Mouse (Mus musculus): ENCODE data around the gene Olfr671. TPM values are rescaled to one million over a fixed set of nuclear protein-coding genes. Genes with fewer than 3 reads are reported as not detected.
"Not testable (repeated sequence)": the region's sequence is repeated elsewhere in the genome, so short reads cannot be mapped to it uniquely, and the experiment has no call there.

Olfr671 gene
- polyA plus RNA-seq (2015; fragmentation: Nextera tagmentation; extraction: Ambion mirVana), result not detected in 2 replicates

GRCm38 (mm10) chr7:104979026-104979425 is at the start of gene Olfr671:
Gene Olfr671, minus strand, starts transcription at chr7:104979126.
- H3K36me3 ChIP-seq (ENCODE audit: control insufficient read depth, insufficient read depth, low read length), result no peaks in the 10 kb centered on the region
- no peak for ATAC-seq
- WGBS, result 84% methylated on average over 1 of the region's 1 CpGs
- no peaks in the 10 kb centered on the region for H3K4me1 ChIP-seq (ENCODE audit: control insufficient read depth, insufficient read depth, low read depth, low read length)
- H3K9me3 ChIP-seq (ENCODE audit: control insufficient read depth, low read length), result no peaks in the 10 kb centered on the region
- no peaks in the 10 kb centered on the region for H3K27me3 ChIP-seq (replicated peaks; ENCODE audit: control insufficient read depth, insufficient read depth, low read length)
- H3K4me2 ChIP-seq (ENCODE audit: low read length), result no peak within 1 kb of the TSS
- H3K9ac ChIP-seq (ENCODE audit: low read depth, low read length), result no peak within 1 kb of the TSS
- no peak within 1 kb of the TSS for H3K27ac ChIP-seq (ENCODE audit: low read depth, low read length)
- no peak within 1 kb of the TSS for H3K4me3 ChIP-seq (ENCODE audit: low read length)

- Histone ChIP-seq H3K9me3 (ENCODE audit: control insufficient read depth, low read length) (no peaks in the 10 kb centered on the region), H3K4me2 (ENCODE audit: low read length) (no peak within 1 kb of the TSS), H3K27me3 (replicated peaks; ENCODE audit: control insufficient read depth, insufficient read depth, low read length) (no peaks in the 10 kb centered on the region), H3K4me3 (ENCODE audit: low read length) (no peak within 1 kb of the TSS), H3K4me1 (ENCODE audit: control insufficient read depth, insufficient read depth, low read depth, low read length) (no peaks in the 10 kb centered on the region), H3K36me3 (ENCODE audit: control insufficient read depth, insufficient read depth, low read length) (no peaks in the 10 kb centered on the region), H3K9ac (ENCODE audit: low read depth, low read length) (no peak within 1 kb of the TSS), H3K27ac (ENCODE audit: low read depth, low read length) (no peak within 1 kb of the TSS)
- 63% methylated on average over 1 of the region's 1 CpGs for WGBS
- ATAC-seq, result no peak
Measured at GRCm38 (mm10) chr7:105028360-105028759, 49.4 kb upstream of the Olfr671 start, which contains the start of gene Olfr675. Gene Olfr675, minus strand, starts transcription at chr7:105028460.

GRCm38 (mm10) chr7:105022530-105022929 is 43.6 kb upstream of the Olfr671 start:
- Histone ChIP-seq H3K9me3 (ENCODE audit: control insufficient read depth, low read length) (no peaks in the 10 kb centered on the region), H3K4me1 (ENCODE audit: control insufficient read depth, insufficient read depth, low read depth, low read length) (no peaks in the 10 kb centered on the region), H3K4me2 (ENCODE audit: low read length) (no peak overlapping the region), H3K27ac (ENCODE audit: low read depth, low read length) (no peak overlapping the region), H3K36me3 (ENCODE audit: control insufficient read depth, insufficient read depth, low read length) (no peaks in the 10 kb centered on the region), H3K27me3 (replicated peaks; ENCODE audit: control insufficient read depth, insufficient read depth, low read length) (no peaks in the 10 kb centered on the region), H3K4me3 (ENCODE audit: low read length) (no peak overlapping the region), H3K9ac (ENCODE audit: low read depth, low read length) (no peak overlapping the region)
- 0 out of 2 replicates have a peak, but pooled peaks have one; percentile 37 for ATAC-seq
- 78% methylated on average over 1 of the region's 1 CpGs for WGBS

GRCm38 (mm10) chr7:105001929-105002328 is 23.0 kb upstream of the Olfr671 start, which contains the start of gene Olfr672:
Gene Olfr672, minus strand, starts transcription at chr7:105002029.
- no peak within 1 kb of the TSS for H3K9ac ChIP-seq (ENCODE audit: low read depth, low read length)
- ATAC-seq, result no peak
- no peak within 1 kb of the TSS for H3K4me2 ChIP-seq (ENCODE audit: low read length)
- no peaks in the 10 kb centered on the region for H3K27me3 ChIP-seq (replicated peaks; ENCODE audit: control insufficient read depth, insufficient read depth, low read length)
- H3K4me1 ChIP-seq (ENCODE audit: control insufficient read depth, insufficient read depth, low read depth, low read length), result no peaks in the 10 kb centered on the region
- no peak within 1 kb of the TSS for H3K4me3 ChIP-seq (ENCODE audit: low read length)
- H3K27ac ChIP-seq (ENCODE audit: low read depth, low read length), result no peak within 1 kb of the TSS
- no peaks in the 10 kb centered on the region for H3K36me3 ChIP-seq (ENCODE audit: control insufficient read depth, insufficient read depth, low read length)
- H3K9me3 ChIP-seq (ENCODE audit: control insufficient read depth, low read length), result no peaks in the 10 kb centered on the region

- not testable (repeated sequence) for H3K9ac ChIP-seq (ENCODE audit: low read depth, low read length); H3K27ac ChIP-seq (ENCODE audit: low read depth, low read length); H3K4me1 ChIP-seq (ENCODE audit: control insufficient read depth, insufficient read depth, low read depth, low read length); H3K4me2 ChIP-seq (ENCODE audit: low read length); ATAC-seq; H3K36me3 ChIP-seq (ENCODE audit: control insufficient read depth, insufficient read depth, low read length); H3K4me3 ChIP-seq (ENCODE audit: low read length); H3K9me3 ChIP-seq (ENCODE audit: control insufficient read depth, low read length); H3K27me3 ChIP-seq (replicated peaks; ENCODE audit: control insufficient read depth, insufficient read depth, low read length)
- 74% methylated on average over 2 of the region's 2 CpGs for WGBS
Measured at GRCm38 (mm10) chr7:104972507-104972906, 6.4 kb downstream of the Olfr671 start.

GRCm38 (mm10) chr7:104962520-104962919 is 16.4 kb downstream of the Olfr671 start, which contains the start of gene Olfr670:
Gene Olfr670, minus strand, starts transcription at chr7:104962620.
- Histone ChIP-seq H3K4me1 (ENCODE audit: control insufficient read depth, insufficient read depth, low read depth, low read length) (no peaks in the 10 kb centered on the region), H3K27ac (ENCODE audit: low read depth, low read length) (no peak within 1 kb of the TSS), H3K27me3 (replicated peaks; ENCODE audit: control insufficient read depth, insufficient read depth, low read length) (no peaks in the 10 kb centered on the region), H3K4me3 (ENCODE audit: low read length) (no peak within 1 kb of the TSS), H3K9me3 (ENCODE audit: control insufficient read depth, low read length) (no peaks in the 10 kb centered on the region), H3K9ac (ENCODE audit: low read depth, low read length) (no peak within 1 kb of the TSS), H3K36me3 (ENCODE audit: control insufficient read depth, insufficient read depth, low read length) (no peaks in the 10 kb centered on the region), H3K4me2 (ENCODE audit: low read length) (no peak within 1 kb of the TSS)
- 67% methylated on average over 1 of the region's 1 CpGs for whole genome bisulfite sequencing
- ATAC-seq, result no peak

GRCm38 (mm10) chr7:104950234-104950633 is 28.7 kb downstream of the Olfr671 start:
- H3K4me3 ChIP-seq (ENCODE audit: low read length); ATAC-seq; H3K4me2 ChIP-seq (ENCODE audit: low read length); H3K36me3 ChIP-seq (ENCODE audit: control insufficient read depth, insufficient read depth, low read length); H3K4me1 ChIP-seq (ENCODE audit: control insufficient read depth, insufficient read depth, low read depth, low read length); H3K27ac ChIP-seq (ENCODE audit: low read depth, low read length); H3K9me3 ChIP-seq (ENCODE audit: control insufficient read depth, low read length); H3K9ac ChIP-seq (ENCODE audit: low read depth, low read length); H3K27me3 ChIP-seq (replicated peaks; ENCODE audit: control insufficient read depth, insufficient read depth, low read length): not testable (repeated sequence)
- 96% methylated on average over 16 of the region's 16 CpGs for WGBS

GRCm38 (mm10) chr7:104933940-104934339 is 45.0 kb downstream of the Olfr671 start, which contains the start of gene Olfr669:
Gene Olfr669, plus strand, starts transcription at chr7:104934240.
- Histone ChIP-seq H3K27ac (ENCODE audit: low read depth, low read length) (no peak within 1 kb of the TSS), H3K36me3 (ENCODE audit: control insufficient read depth, insufficient read depth, low read length) (no peaks in the 10 kb centered on the region), H3K4me1 (ENCODE audit: control insufficient read depth, insufficient read depth, low read depth, low read length) (no peaks in the 10 kb centered on the region), H3K4me2 (ENCODE audit: low read length) (no peak within 1 kb of the TSS), H3K4me3 (ENCODE audit: low read length) (no peak within 1 kb of the TSS), H3K27me3 (replicated peaks; ENCODE audit: control insufficient read depth, insufficient read depth, low read length) (no peaks in the 10 kb centered on the region), H3K9me3 (ENCODE audit: control insufficient read depth, low read length) (no peaks in the 10 kb centered on the region), H3K9ac (ENCODE audit: low read depth, low read length) (no peak within 1 kb of the TSS)
- 87% methylated on average over 1 of the region's 1 CpGs for WGBS
- no peak for ATAC-seq

- Histone ChIP-seq H3K4me1 (ENCODE audit: control insufficient read depth, insufficient read depth, low read depth, low read length) (no peaks in the 10 kb centered on the region), H3K4me3 (ENCODE audit: low read length) (no peak within 1 kb of the TSS), H3K27me3 (replicated peaks; ENCODE audit: control insufficient read depth, insufficient read depth, low read length) (no peaks in the 10 kb centered on the region), H3K4me2 (ENCODE audit: low read length) (no peak within 1 kb of the TSS), H3K27ac (ENCODE audit: low read depth, low read length) (no peak within 1 kb of the TSS), H3K9ac (ENCODE audit: low read depth, low read length) (no peak within 1 kb of the TSS), H3K9me3 (ENCODE audit: control insufficient read depth, low read length) (no peaks in the 10 kb centered on the region), H3K36me3 (ENCODE audit: control insufficient read depth, insufficient read depth, low read length) (no peaks in the 10 kb centered on the region)
- WGBS, result 64% methylated on average over 1 of the region's 1 CpGs
- no peak for ATAC-seq
Measured at GRCm38 (mm10) chr7:104927957-104928356, 51.0 kb downstream of the Olfr671 start, which contains the start of gene Olfr668. Gene Olfr668, minus strand, starts transcription at chr7:104928057.
